ENCODE assay signal across 11 mouse cellular contexts in the genomic region with DNA sequence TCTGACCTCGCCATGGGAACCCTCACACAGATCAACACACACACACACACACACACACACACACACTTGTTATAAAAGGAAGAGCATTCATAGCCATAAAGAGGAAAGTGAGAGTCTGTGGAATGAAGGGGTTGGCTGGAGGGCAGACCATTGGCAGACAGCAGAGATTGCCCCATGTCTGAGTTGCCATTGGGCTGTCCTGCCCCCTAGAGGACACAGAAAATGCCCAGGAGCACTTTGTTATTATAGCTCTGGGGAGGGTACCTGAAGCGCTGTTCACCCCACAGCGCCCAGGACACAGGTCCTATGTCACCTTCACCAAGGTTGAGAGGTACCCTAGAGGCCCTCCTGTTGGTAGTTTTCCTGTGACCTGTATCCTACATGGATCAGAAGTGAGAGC.
DNase-seq lines count a peak whose midpoint lies in the region; ATAC-seq lines count a peak whose summit lies in the region.
"Had no signal": no experiment of that assay in that cellular context is flagged by ENCODE, and none has a peak within 500 bp of the region (broad histone marks: within the 10 kb centered on the region; RNA-seq: fewer than 3 reads in every experiment).

No protein-coding gene starts in this region.

- no peak overlapping the region for H3K4me3 ChIP-seq in forebrain, embryonic 11.5 days (ENCODE audit: low read depth, low read length)
- H3K4me3 ChIP-seq: limb, embryonic 10.5 days had no signal

- H3K9ac ChIP-seq in forebrain, embryonic 11.5 days (ENCODE audit: low read length), result no peak overlapping the region

- no peak for ATAC-seq in forebrain, embryonic 11.5 days (replicated peaks; ENCODE audit: low FRiP score)

- H3K27ac ChIP-seq in forebrain, embryonic 11.5 days (ENCODE audit: low read depth, low read length), result no peak overlapping the region
- H3K27ac ChIP-seq: limb, embryonic 10.5 days had no signal

- no peak overlapping the region for H3K4me2 ChIP-seq in forebrain, embryonic 11.5 days (ENCODE audit: low read depth, low read length, severe bottlenecking)

- H3K9me3 ChIP-seq in forebrain, embryonic 11.5 days (ENCODE audit: control insufficient read depth, low read length), result no peaks in the 10 kb centered on the region
- H3K9me3 ChIP-seq: limb, embryonic 10.5 days had no signal

- peak; percentile 29 for DNase-seq in adrenal gland, adult 2 months
- no peak for DNase-seq in adrenal gland, postnatal 4 days (ENCODE audit: low spot score in 2 of 2)
- peak; percentile 13 to 17 for DNase-seq in spleen, postnatal 36 days (ENCODE audit: low spot score in 2 of 2)
- no peak for DNase-seq in spleen, adult 12 weeks (ENCODE audit: low spot score)
- peak; percentile 13 to 15 for DNase-seq in lung, adult 18-20 months
- peak; percentile 12 for DNase-seq in thymus, postnatal 25 days
- DNase-seq in forebrain, embryonic 11.5 days (ENCODE audit: low spot score), result no peak
- no peak for DNase-seq in right cerebral cortex, postnatal 36 days (ENCODE audit: low spot score in 2 of 2)
- DNase-seq: cerebellum, postnatal 36 days; kidney, adult 8-10 months had no signal

- no peaks in the 10 kb centered on the region for H3K27me3 ChIP-seq in forebrain, embryonic 11.5 days (ENCODE audit: control insufficient read depth, insufficient read depth, low read length)

- H3K4me1 ChIP-seq in forebrain, embryonic 11.5 days (replicated peaks; ENCODE audit: control insufficient read depth, insufficient read depth, low read length), result no peaks in the 10 kb centered on the region
- H3K4me1 ChIP-seq: limb, embryonic 10.5 days had no signal

- WGBS in forebrain, embryonic 11.5 days, result 83% methylated on average over 3 of the region's 3 CpGs

- H3K36me3 ChIP-seq in forebrain, embryonic 11.5 days (ENCODE audit: control insufficient read depth, insufficient read depth, low read length), result no peaks in the 10 kb centered on the region
- H3K36me3 ChIP-seq: limb, embryonic 10.5 days had no signal

Comparison
In these comparisons a context has a peak if more than half of its experiments do, and no peak if none do; other contexts are left out.
1. DNase-seq: peak in adrenal gland, adult 2 months (single experiment), spleen, postnatal 36 days (2 of 2), lung, adult 18-20 months (2 of 2) and thymus, postnatal 25 days (single experiment); none in adrenal gland, postnatal 4 days (0 of 2), spleen, adult 12 weeks (single experiment), forebrain, embryonic 11.5 days (single experiment) and right cerebral cortex, postnatal 36 days (0 of 2).